Mouse (Mus musculus): ENCODE measurements at regions not wholly inside any gene's neighbourhood (a gene's known extent, or its start where the extent isn't known, plus 50 kb on each side); places are given as distances from the start of the nearest gene placed in this dataset.

DNA sequence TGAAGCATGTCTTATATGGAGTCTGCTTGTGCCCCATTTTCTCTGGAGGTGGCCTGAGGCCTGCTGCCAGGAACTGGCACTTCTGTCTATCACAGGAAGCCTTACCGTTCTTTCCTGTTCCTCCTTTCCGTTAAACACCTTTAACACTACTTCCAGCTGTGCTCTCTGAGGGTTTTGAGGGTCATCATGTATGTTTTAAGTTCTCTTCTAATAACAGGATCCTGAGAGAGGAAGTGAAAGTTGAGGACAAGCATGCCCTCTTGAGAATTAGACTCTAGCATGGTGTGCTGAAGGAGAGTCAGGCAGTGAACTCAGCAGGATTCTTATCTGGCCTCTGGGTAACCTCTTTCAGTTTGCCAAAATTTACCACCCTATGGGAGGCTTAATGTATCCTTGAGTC lies 418.0 kb upstream of the 9430069I07Rik start:
- no peak for DNase-seq (ENCODE audit: extremely low spot score, low spot score)

DNA sequence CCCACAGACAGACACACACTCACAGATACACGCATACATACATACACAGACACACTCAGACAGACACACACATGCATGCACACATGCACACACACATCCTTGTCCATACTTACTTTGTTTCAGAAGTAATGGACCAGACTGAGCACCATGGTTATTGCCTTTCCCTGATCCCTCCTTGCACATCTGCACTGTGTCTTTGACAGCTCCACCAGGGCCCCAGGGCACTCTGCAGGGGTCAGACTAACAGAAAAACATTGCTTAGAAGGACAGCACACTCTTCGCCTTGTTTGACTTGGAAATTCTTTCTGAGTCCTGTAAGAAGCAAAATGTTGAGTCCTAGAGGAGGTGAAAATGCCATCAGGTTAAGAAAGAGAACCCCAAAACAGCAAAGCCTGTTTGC lies 394.1 kb upstream of the 9430069I07Rik start:
- DNase-seq (ENCODE audit: extremely low spot score, low spot score): peak; percentile 25

- DNase-seq (ENCODE audit: extremely low spot score, low spot score): no peak
These were observed 393.3 kb upstream of the 9430069I07Rik start for GRCm38 (mm10) chr15:34751021-34751420.

DNA sequence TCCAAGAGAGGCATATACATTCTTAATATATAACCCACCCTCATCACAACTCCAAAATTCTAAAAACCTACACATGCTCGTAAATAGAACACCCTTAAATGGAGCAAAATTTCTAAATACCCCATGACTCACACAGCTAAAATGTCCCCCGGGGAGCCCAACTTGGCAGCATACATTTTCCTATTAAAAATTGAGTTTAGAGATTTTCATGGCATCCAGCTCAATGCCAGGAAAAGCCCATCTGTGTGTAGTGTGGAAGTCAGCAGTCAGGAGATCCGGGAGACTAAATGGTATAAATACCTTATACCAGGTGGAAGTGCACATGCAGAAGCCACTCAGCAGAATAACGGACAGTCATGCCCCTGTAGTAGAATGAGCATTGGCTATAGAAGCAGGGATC lies 389.4 kb upstream of the 9430069I07Rik start:
- DNase-seq (ENCODE audit: extremely low spot score, low spot score): no peak

DNA sequence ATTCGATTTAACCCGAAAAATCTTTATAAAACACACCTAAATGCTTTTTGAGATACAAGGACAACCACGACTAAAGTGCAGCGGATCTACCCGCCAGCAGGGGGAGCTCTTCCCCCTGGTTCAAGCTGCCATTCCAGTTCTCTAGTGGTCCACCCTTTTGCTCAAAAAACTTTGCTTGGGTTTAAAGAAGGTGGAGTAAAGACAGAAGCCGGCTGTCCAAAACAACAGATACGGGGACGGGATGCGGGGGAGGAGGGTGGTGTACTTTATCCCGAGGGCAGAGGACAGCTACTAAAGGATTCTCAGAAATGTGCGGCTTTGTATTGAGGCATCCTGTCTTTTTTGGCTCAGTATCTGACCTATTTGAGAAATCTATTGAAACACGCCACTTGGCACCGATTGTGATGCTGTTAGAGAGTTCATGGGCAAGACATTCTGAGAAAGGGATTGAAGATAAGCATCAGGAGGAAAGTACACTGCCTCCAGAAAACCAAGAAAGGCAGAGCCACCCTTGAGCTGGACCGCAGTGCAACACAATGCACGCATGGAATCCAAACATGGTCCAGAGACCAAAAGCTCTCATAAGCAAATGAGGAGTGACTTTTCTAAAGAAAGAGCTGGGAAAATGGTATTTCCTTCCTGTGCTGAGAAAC lies 385.6 kb upstream of the 9430069I07Rik start:
- peak; percentile 49 for DNase-seq (ENCODE audit: extremely low spot score, low spot score)

DNA sequence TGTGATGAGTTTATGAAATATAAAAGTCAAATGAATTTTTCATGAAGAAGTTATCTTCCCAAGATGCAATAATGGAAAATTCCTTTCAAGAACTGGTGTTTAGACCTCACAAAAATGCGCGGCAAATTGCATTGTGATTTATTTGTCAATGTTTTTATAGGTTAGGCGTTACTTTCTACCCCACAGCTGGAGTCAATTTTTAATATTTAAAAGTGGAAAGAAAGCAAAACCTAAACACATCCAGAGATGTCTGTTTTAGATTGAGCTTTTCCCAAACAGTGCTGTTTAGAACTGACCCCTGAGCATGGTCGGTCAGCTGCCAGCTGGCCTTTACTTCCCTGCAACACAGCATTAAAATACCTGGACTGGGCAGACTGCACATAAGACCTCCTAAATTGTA lies 383.8 kb upstream of the 9430069I07Rik start:
- no peak for DNase-seq (ENCODE audit: extremely low spot score, low spot score)
